Mouse (Mus musculus): ENCODE measurements at regions not wholly inside any gene's neighbourhood (a gene's known extent, or its start where the extent isn't known, plus 50 kb on each side); places are given as distances from the start of the nearest gene placed in this dataset.
A peak's percentile ranks its signal among the peaks of the same experiment; 100 is the strongest.

- no peak for ATAC-seq (ENCODE audit: extremely low read depth, insufficient number of reproducible peaks, low FRiP score, poor library complexity, severe bottlenecking)
Measured at GRCm38 (mm10) chr15:17084030-17084429, 355.5 kb downstream of the Cdh9 start.

GRCm38 (mm10) chr15:17088644-17089228 is 360.2 kb downstream of the Cdh9 start:
- no peaks in the 10 kb centered on the region for H3K4me1 ChIP-seq (ENCODE audit: insufficient read depth, low read depth, low read length)
- H3K27me3 ChIP-seq (ENCODE audit: insufficient read depth, low read length): no peaks in the 10 kb centered on the region
- ATAC-seq (ENCODE audit: extremely low read depth, insufficient number of reproducible peaks, low FRiP score, poor library complexity, severe bottlenecking): no peak
- H3K9me3 ChIP-seq (replicated peaks): no peaks in the 10 kb centered on the region
- no peaks in the 10 kb centered on the region for H3K36me3 ChIP-seq (replicated peaks)
- no peak for DNase-seq (ENCODE audit: low spot score)
- TF ChIP-seq POLR2AphosphoS5 (IDR thresholded peaks at IDR 0.05; ENCODE audit: insufficient replicate concordance, low read depth, low read length): no peak
- TF ChIP-seq TAL1 (conservative IDR thresholded peaks at IDR 0.05; ENCODE audit: low read depth, low read length): no peak
- TF ChIP-seq GATA1 (IDR thresholded peaks at IDR 0.05; ENCODE audit: borderline replicate concordance, low read length): no peak
- TF ChIP-seq GATA2 (IDR thresholded peaks at IDR 0.05; ENCODE audit: borderline replicate concordance, low read depth, low read length): no peak
- H3K4me3 ChIP-seq (ENCODE audit: low read depth, low read length): no peak overlapping the region

More at GRCm38 (mm10) chr15:17084030-17084429, 355.5 kb downstream of the Cdh9 start:
- DNase-seq (ENCODE audit: low spot score): no peak
- Histone ChIP-seq H3K9me3 (replicated peaks) (no peaks in the 10 kb centered on the region), H3K36me3 (replicated peaks) (no peaks in the 10 kb centered on the region), H3K4me3 (ENCODE audit: low read depth, low read length) (no peak overlapping the region), H3K4me1 (ENCODE audit: insufficient read depth, low read depth, low read length) (no peaks in the 10 kb centered on the region), H3K27me3 (ENCODE audit: insufficient read depth, low read length) (no peaks in the 10 kb centered on the region)
- TF ChIP-seq POLR2AphosphoS5 (IDR thresholded peaks at IDR 0.05; ENCODE audit: insufficient replicate concordance, low read depth, low read length): no peak
- no peak for TF ChIP-seq CTCF (IDR thresholded peaks at IDR 0.05; ENCODE audit: low read depth, low read length)
- no peak for TF ChIP-seq GATA1 (IDR thresholded peaks at IDR 0.05; ENCODE audit: borderline replicate concordance, low read length)
- TF ChIP-seq GATA2 (IDR thresholded peaks at IDR 0.05; ENCODE audit: borderline replicate concordance, low read depth, low read length): no peak
- TF ChIP-seq TAL1 (conservative IDR thresholded peaks at IDR 0.05; ENCODE audit: low read depth, low read length): no peak

- TF ChIP-seq GATA2 (IDR thresholded peaks at IDR 0.05; ENCODE audit: borderline replicate concordance, low read depth, low read length) (no peak), CTCF (IDR thresholded peaks at IDR 0.05; ENCODE audit: low read depth, low read length) (peak; percentile 52)
- Histone ChIP-seq H3K9me3 (replicated peaks) (no peaks in the 10 kb centered on the region), H3K4me1 (ENCODE audit: insufficient read depth, low read depth, low read length) (no peaks in the 10 kb centered on the region), H3K36me3 (replicated peaks) (no peaks in the 10 kb centered on the region), H3K27me3 (ENCODE audit: insufficient read depth, low read length) (no peaks in the 10 kb centered on the region), H3K4me3 (ENCODE audit: low read depth, low read length) (no peak overlapping the region)
- ATAC-seq (ENCODE audit: extremely low read depth, insufficient number of reproducible peaks, low FRiP score, poor library complexity, severe bottlenecking): peak; percentile 87
- peak; percentile 1 for DNase-seq (ENCODE audit: low spot score)
Measured at GRCm38 (mm10) chr15:17098927-17099326, 370.4 kb downstream of the Cdh9 start.

- Histone ChIP-seq H3K4me1 (ENCODE audit: insufficient read depth, low read depth, low read length) (no peaks in the 10 kb centered on the region), H3K36me3 (replicated peaks) (no peaks in the 10 kb centered on the region)
- no peak for DNase-seq (ENCODE audit: low spot score)
Measured at GRCm38 (mm10) chr15:17101182-17101581, 372.6 kb downstream of the Cdh9 start.

GRCm38 (mm10) chr15:17135721-17136120 is 407.2 kb downstream of the Cdh9 start:
- no peaks in the 10 kb centered on the region for H3K9me3 ChIP-seq (replicated peaks)
- no peak for DNase-seq (ENCODE audit: low spot score)
- no peaks in the 10 kb centered on the region for H3K27me3 ChIP-seq (ENCODE audit: insufficient read depth, low read length)
- H3K36me3 ChIP-seq (replicated peaks): no peaks in the 10 kb centered on the region
- H3K4me1 ChIP-seq (ENCODE audit: insufficient read depth, low read depth, low read length): no peaks in the 10 kb centered on the region
- H3K4me3 ChIP-seq (ENCODE audit: low read depth, low read length): no peak overlapping the region
- ATAC-seq (ENCODE audit: extremely low read depth, insufficient number of reproducible peaks, low FRiP score, poor library complexity, severe bottlenecking): no peak
- no peak for TF ChIP-seq GATA2 (IDR thresholded peaks at IDR 0.05; ENCODE audit: borderline replicate concordance, low read depth, low read length)
- TF ChIP-seq TAL1 (conservative IDR thresholded peaks at IDR 0.05; ENCODE audit: low read depth, low read length): no peak

More at GRCm38 (mm10) chr15:17101182-17101581, 372.6 kb downstream of the Cdh9 start:
- peak; percentile 22; the same call in 1 of the 2 replicates for ATAC-seq (ENCODE audit: extremely low read depth, insufficient number of reproducible peaks, low FRiP score, poor library complexity, severe bottlenecking)
- TF ChIP-seq GATA1 (IDR thresholded peaks at IDR 0.05; ENCODE audit: borderline replicate concordance, low read length): no peak
- TF ChIP-seq GATA2 (IDR thresholded peaks at IDR 0.05; ENCODE audit: borderline replicate concordance, low read depth, low read length): no peak
- no peak for TF ChIP-seq POLR2AphosphoS5 (IDR thresholded peaks at IDR 0.05; ENCODE audit: insufficient replicate concordance, low read depth, low read length)
- TF ChIP-seq CTCF (IDR thresholded peaks at IDR 0.05; ENCODE audit: low read depth, low read length): no peak
- no peak for TF ChIP-seq TAL1 (conservative IDR thresholded peaks at IDR 0.05; ENCODE audit: low read depth, low read length)
- no peak overlapping the region for H3K4me3 ChIP-seq (ENCODE audit: low read depth, low read length)
- H3K27me3 ChIP-seq (ENCODE audit: insufficient read depth, low read length): no peaks in the 10 kb centered on the region
- no peaks in the 10 kb centered on the region for H3K9me3 ChIP-seq (replicated peaks)

GRCm38 (mm10) chr15:17180164-17180563 is 451.6 kb downstream of the Cdh9 start:
- ATAC-seq (ENCODE audit: extremely low read depth, insufficient number of reproducible peaks, low FRiP score, poor library complexity, severe bottlenecking) (no peak), DNase-seq (ENCODE audit: low spot score) (no peak)
- no peaks in the 10 kb centered on the region for H3K9me3 ChIP-seq (replicated peaks)
- H3K27me3 ChIP-seq (ENCODE audit: insufficient read depth, low read length): no peaks in the 10 kb centered on the region
- no peaks in the 10 kb centered on the region for H3K4me1 ChIP-seq (ENCODE audit: insufficient read depth, low read depth, low read length)
- TF ChIP-seq GATA1 (IDR thresholded peaks at IDR 0.05; ENCODE audit: borderline replicate concordance, low read length) (no peak), CTCF (IDR thresholded peaks at IDR 0.05; ENCODE audit: low read depth, low read length) (no peak), TAL1 (conservative IDR thresholded peaks at IDR 0.05; ENCODE audit: low read depth, low read length) (no peak), POLR2AphosphoS5 (IDR thresholded peaks at IDR 0.05; ENCODE audit: insufficient replicate concordance, low read depth, low read length) (no peak), GATA2 (IDR thresholded peaks at IDR 0.05; ENCODE audit: borderline replicate concordance, low read depth, low read length) (no peak)
- H3K4me3 ChIP-seq (ENCODE audit: low read depth, low read length): no peak overlapping the region
- H3K36me3 ChIP-seq (replicated peaks): no peaks in the 10 kb centered on the region

All from G1E (cell line).